Mouse (Mus musculus): ENCODE results near the gene Asb16. TPM values are rescaled to one million over a fixed set of nuclear protein-coding genes. Genes with fewer than 3 reads are reported as not detected.

The Asb16 gene
- polyA plus RNA-seq, 1 experiment from 2014 or later, result 0.05 TPM

- WGBS, result 81% methylated on average over 9 of the region's 9 CpGs
- Histone ChIP-seq H3K36me3 (replicated peaks) (peaks cover 40% of the 10 kb centered on the region), H3K4me3 (no peak overlapping the region), H3K9ac (no peak overlapping the region), H3K27ac (no peak overlapping the region), H3K27me3 (replicated peaks) (no peaks in the 10 kb centered on the region), H3K4me2 (no peak overlapping the region), H3K9me3 (no peaks in the 10 kb centered on the region), H3K4me1 (peaks cover 18% of the 10 kb centered on the region)
- ATAC-seq (replicated peaks), result no peak
Measured at GRCm38 (mm10) chr11:102308104-102308503, 39.6 kb downstream of the Asb16 start.

DNA sequence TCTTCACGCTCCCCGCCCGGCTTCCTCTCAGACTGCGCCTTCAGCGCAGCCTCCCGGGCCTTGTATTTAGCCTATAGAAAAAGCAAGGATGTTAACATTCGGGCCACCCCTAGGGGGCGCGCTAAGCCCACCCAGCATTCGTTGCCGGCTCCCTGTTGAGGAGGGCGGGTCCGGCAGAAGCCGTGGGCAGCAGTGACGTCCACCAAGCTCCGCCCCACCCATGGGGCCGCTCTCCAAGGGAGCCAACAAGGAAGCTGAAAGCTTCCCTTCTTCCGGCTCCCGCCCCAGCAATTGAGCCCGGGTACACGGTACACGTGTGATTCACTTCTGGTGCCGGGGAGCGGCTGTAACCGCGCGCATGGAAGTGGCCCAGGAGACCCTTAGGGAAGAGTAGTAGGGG is 40.4 kb downstream of the Asb16 start:
- peak overlapping the region; percentile 2; the same call in 1 of the 2 replicates for H3K9ac ChIP-seq
- H3K4me1 ChIP-seq, result peaks cover 18% of the 10 kb centered on the region
- H3K27me3 ChIP-seq (replicated peaks), result no peaks in the 10 kb centered on the region
- peak overlapping the region; percentile 67 for H3K27ac ChIP-seq
- peak overlapping the region; percentile 51 for H3K4me2 ChIP-seq
- peak overlapping the region; percentile 24 for H3K4me3 ChIP-seq
- no peaks in the 10 kb centered on the region for H3K9me3 ChIP-seq
- under 1% methylated on average over 27 of the region's 27 CpGs for WGBS
- ATAC-seq (replicated peaks), result peak; percentile 91
- H3K36me3 ChIP-seq (replicated peaks), result peaks cover 49% of the 10 kb centered on the region

DNA sequence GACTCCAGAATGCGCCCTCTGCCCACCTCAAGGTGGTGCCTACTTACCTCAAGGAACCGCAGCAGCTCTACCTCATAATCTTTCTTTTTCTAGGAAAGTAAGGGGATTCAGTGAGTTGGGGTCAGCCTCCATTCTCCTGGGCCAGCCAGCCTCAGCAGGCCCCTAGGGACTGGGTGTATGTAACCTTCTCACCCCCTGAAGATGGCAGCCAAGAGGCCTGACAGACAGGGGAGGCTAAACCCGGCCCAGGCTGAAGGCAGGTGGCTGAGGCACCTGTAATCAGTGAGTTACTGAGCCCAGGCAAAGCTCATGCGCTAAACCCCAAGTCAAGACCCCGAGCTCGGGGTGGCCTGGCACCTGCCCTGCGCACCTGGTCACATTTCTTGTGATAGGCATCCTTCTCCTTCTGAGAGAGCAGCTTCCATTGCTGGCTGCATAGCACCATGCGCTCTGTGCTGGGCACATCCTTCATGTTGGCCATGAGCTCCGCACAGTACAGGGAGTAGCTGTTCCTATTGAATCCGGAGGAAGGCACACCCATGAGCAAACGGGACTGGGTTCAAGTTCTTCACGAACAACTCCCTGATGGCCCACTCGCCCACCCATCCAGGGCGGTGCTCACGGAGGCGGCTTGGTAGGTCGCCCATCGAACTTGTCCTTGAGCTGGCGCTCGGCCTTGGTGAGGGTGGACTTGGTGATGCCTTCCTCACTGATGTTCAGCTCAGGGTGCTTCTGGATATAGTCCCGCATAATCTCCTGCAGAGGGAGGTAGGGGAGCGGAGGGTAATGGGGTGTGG is 41.5 kb downstream of the Asb16 start:
- H3K4me3 ChIP-seq, result no peak overlapping the region
- H3K27me3 ChIP-seq (replicated peaks), result no peaks in the 10 kb centered on the region
- WGBS, result 88% methylated on average over 22 of the region's 22 CpGs
- 0 out of 2 replicates have a peak, but pooled peaks have one; percentile 18 for ATAC-seq (replicated peaks)
- peaks cover 21% of the 10 kb centered on the region for H3K4me1 ChIP-seq
- 0 out of 2 replicates have a peak overlapping the region, but pooled peaks have one; percentile 67 for H3K27ac ChIP-seq
- peak overlapping the region; percentile 51 for H3K4me2 ChIP-seq
- peaks cover 55% of the 10 kb centered on the region for H3K36me3 ChIP-seq (replicated peaks)
- H3K9me3 ChIP-seq, result no peaks in the 10 kb centered on the region
- no peak overlapping the region for H3K9ac ChIP-seq

DNA sequence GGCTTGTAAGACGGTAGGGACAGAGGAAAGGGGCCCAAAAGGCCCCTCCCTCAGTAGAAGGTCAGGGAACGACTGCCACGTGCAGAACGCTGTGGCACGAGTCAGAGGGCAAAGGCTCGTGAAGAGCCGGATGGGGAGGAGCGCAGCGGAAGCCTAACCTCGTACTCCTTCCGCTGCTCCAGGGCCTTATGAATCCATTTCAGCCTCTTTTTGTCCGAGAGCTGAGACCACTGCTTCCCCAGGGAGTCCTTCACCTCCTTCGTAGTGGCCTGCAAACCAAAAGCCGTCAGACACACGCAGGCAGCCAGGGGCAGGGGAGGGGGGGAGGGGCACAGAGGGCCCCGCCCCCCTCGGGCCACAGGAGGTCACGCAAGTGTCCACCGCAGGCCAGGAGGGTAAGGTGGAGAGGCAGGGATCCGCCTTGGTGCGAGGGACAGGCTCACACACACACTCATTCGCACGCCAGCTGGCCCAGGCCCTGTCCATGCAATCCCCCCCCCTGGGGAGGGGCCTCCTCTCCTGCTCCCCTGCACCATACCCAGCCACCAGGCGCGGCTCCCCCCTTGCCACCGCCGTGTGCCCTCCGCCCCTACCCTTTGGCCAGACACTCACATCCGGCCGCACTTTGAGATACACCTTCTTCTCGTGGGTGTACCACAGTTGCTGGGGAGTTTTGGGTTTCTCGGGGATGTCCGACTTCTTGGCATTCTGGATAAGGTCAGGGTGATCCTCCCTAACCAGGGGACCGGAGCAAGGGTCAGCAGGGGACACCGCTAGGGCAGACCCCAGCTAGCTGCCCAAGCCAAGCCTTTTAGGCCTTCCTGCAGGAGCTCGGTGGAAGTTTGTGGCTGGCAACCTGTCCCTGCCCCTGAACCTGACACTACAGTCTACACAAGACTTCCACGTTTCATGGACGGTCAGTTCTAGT is 42.5 kb downstream of the Asb16 start:
- H3K27me3 ChIP-seq (replicated peaks), result no peaks in the 10 kb centered on the region
- no peak for ATAC-seq (replicated peaks)
- no peak overlapping the region for H3K4me3 ChIP-seq
- WGBS, result 42% methylated on average over 38 of the region's 38 CpGs
- H3K4me1 ChIP-seq, result peaks cover 31% of the 10 kb centered on the region
- no peak overlapping the region for H3K27ac ChIP-seq
- H3K4me2 ChIP-seq, result no peak overlapping the region
- peaks cover 54% of the 10 kb centered on the region for H3K36me3 ChIP-seq (replicated peaks)
- no peak overlapping the region for H3K9ac ChIP-seq
- no peaks in the 10 kb centered on the region for H3K9me3 ChIP-seq

- no peak for ATAC-seq (replicated peaks)
Measured at GRCm38 (mm10) chr11:102311966-102312365, 43.4 kb downstream of the Asb16 start.

DNA sequence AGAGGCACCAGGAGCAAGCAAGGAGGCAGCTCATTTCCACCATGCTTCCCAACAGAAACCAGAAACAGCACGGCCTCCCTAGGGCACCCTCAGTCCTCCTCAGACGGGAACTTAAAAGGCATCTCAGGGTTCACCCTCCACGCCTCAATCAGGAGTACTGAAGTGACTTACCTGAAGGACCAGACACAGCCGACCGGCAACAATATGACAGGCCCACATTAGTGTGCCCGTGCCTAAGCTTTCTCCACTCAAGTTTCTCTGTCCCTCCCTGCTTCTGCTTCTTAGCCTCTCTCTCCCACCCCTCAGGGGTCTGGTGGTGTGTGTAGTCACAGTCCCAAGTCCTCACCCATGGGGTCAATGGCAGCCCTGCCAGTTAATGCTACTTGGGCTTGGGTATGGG is 44.0 kb downstream of the Asb16 start:
- no peak overlapping the region for H3K27ac ChIP-seq
- H3K4me1 ChIP-seq, result peaks cover 36% of the 10 kb centered on the region
- no peak overlapping the region for H3K4me3 ChIP-seq
- H3K27me3 ChIP-seq (replicated peaks), result no peaks in the 10 kb centered on the region
- WGBS, result 89% methylated on average over 6 of the region's 6 CpGs
- no peak overlapping the region for H3K4me2 ChIP-seq
- H3K9me3 ChIP-seq, result no peaks in the 10 kb centered on the region
- no peak for ATAC-seq (replicated peaks)
- no peak overlapping the region for H3K9ac ChIP-seq
- H3K36me3 ChIP-seq (replicated peaks), result peaks cover 38% of the 10 kb centered on the region

More at GRCm38 (mm10) chr11:102311966-102312365, 43.4 kb downstream of the Asb16 start:
- Histone ChIP-seq H3K9ac (no peak overlapping the region), H3K36me3 (replicated peaks) (peaks cover 45% of the 10 kb centered on the region), H3K4me2 (no peak overlapping the region), H3K9me3 (no peaks in the 10 kb centered on the region), H3K27me3 (replicated peaks) (no peaks in the 10 kb centered on the region), H3K4me1 (peaks cover 36% of the 10 kb centered on the region), H3K27ac (no peak overlapping the region), H3K4me3 (no peak overlapping the region)
- 85% methylated on average over 4 of the region's 4 CpGs for WGBS

DNA sequence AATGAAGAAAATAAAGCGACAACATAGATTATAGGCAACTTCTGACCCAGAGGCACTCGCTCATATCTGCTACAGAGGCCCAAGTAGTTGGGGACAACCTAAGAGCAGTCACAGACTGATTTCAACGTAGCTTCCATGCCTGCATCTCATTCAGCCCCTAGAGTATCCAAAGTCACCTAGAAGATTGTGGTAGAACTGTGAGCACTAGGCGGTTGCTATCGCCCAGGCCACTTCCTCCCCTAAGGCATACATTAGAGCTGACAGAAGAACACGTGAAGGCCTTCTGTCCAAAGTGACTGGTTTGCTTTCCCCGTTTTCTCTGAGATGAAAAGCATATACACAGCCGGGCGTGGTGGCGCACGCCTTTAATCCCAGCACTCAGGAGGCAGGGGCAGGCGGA is 45.8 kb downstream of the Asb16 start:
- peaks cover 32% of the 10 kb centered on the region; the same call in 1 of the 2 replicates for H3K36me3 ChIP-seq (replicated peaks)
- H3K4me1 ChIP-seq, result peaks cover 29% of the 10 kb centered on the region
- ATAC-seq (replicated peaks), result no peak
- no peak overlapping the region for H3K27ac ChIP-seq
- H3K9me3 ChIP-seq, result no peaks in the 10 kb centered on the region
- no peak overlapping the region for H3K4me3 ChIP-seq
- H3K4me2 ChIP-seq, result no peak overlapping the region
- 90% methylated on average over 12 of the region's 12 CpGs for whole genome bisulfite sequencing
- H3K9ac ChIP-seq, result no peak overlapping the region; the same call in 1 of the 2 replicates
- no peaks in the 10 kb centered on the region for H3K27me3 ChIP-seq (replicated peaks)

- Histone ChIP-seq H3K4me2 (peak overlapping the region; percentile 89), H3K4me1 (peaks cover 27% of the 10 kb centered on the region), H3K27ac (peak overlapping the region; percentile 98), H3K27me3 (replicated peaks) (no peaks in the 10 kb centered on the region), H3K36me3 (replicated peaks) (peaks cover 26% of the 10 kb centered on the region; the same call in 1 of the 2 replicates), H3K9me3 (no peaks in the 10 kb centered on the region), H3K9ac (peak overlapping the region; percentile 86), H3K4me3 (peak overlapping the region; percentile 67)
- WGBS, result 7% methylated on average over 14 of the region's 14 CpGs
- peak; percentile 4; the same call in 1 of the 2 replicates for ATAC-seq (replicated peaks)
Measured at GRCm38 (mm10) chr11:102315690-102316571, 47.4 kb downstream of the Asb16 start.

- WGBS, result under 1% methylated on average over 55 of the region's 80 CpGs
- no peaks in the 10 kb centered on the region for H3K27me3 ChIP-seq (replicated peaks)
- peak overlapping the region; percentile 98 for H3K27ac ChIP-seq
- H3K4me1 ChIP-seq, result peaks cover 28% of the 10 kb centered on the region
- peak; percentile 48 for ATAC-seq (replicated peaks)
- no peaks in the 10 kb centered on the region for H3K9me3 ChIP-seq
- peaks cover 26% of the 10 kb centered on the region; the same call in 1 of the 2 replicates for H3K36me3 ChIP-seq (replicated peaks)
- H3K4me2 ChIP-seq, result peak overlapping the region; percentile 89
- peak overlapping the region; percentile 67 for H3K4me3 ChIP-seq
- peak overlapping the region; percentile 86 for H3K9ac ChIP-seq
Measured at GRCm38 (mm10) chr11:102316572-102317297, 48.2 kb downstream of the Asb16 start.

- under 1% methylated on average over 62 of the region's 87 CpGs for WGBS
- H3K9ac ChIP-seq, result peak overlapping the region; percentile 86
- peaks cover 28% of the 10 kb centered on the region for H3K4me1 ChIP-seq
- peak; percentile 7 for ATAC-seq (replicated peaks)
- H3K9me3 ChIP-seq, result no peaks in the 10 kb centered on the region
- peak overlapping the region; percentile 67 for H3K4me3 ChIP-seq
- peaks cover 20% of the 10 kb centered on the region; the same call in 1 of the 2 replicates for H3K36me3 ChIP-seq (replicated peaks)
- peak overlapping the region; percentile 98 for H3K27ac ChIP-seq
- H3K4me2 ChIP-seq, result peak overlapping the region; percentile 89
- H3K27me3 ChIP-seq (replicated peaks), result no peaks in the 10 kb centered on the region
Measured at GRCm38 (mm10) chr11:102317298-102317900, 48.9 kb downstream of the Asb16 start.
